Mouse (Mus musculus): Measurements from ENCODE around the gene P4ha1.

- no peak for TF ChIP-seq CTCF (IDR thresholded peaks at IDR 0.05; ENCODE audit: borderline replicate concordance, extremely low read depth, insufficient read depth, insufficient read length)
- no peak for TF ChIP-seq POLR2A (IDR thresholded peaks at IDR 0.05; ENCODE audit: borderline replicate concordance, extremely low read depth, insufficient read depth, insufficient read length, poor library complexity, severe bottlenecking)
Measured at GRCm38 (mm10) chr10:59366746-59367145, 43.6 kb downstream of the P4ha1 start.
